Mouse (Mus musculus): ENCODE data around the gene Vgf. TPM values are rescaled to one million over a fixed set of nuclear protein-coding genes. Genes with fewer than 3 reads are reported as not detected.

Vgf gene
- 0.10 and 0.17 TPM in 2 replicates for polyA plus RNA-seq (2012)

GRCm38 (mm10) chr5:137026092-137026491 lies at the start of gene Vgf:
Vgf (plus strand) TSS chr5:137026392.
- H3K4me3 ChIP-seq (replicated peaks): no peak within 1 kb of the TSS
- H3K27me3 ChIP-seq (ENCODE audit: control insufficient read depth): peaks cover 89% of the 10 kb centered on the region
- TF ChIP-seq TAL1 (IDR thresholded peaks at IDR 0.05; ENCODE audit: low read length) (no peak), GATA1 (IDR thresholded peaks at IDR 0.05; ENCODE audit: low read length) (no peak)
- peaks cover 25% of the 10 kb centered on the region for H3K4me1 ChIP-seq (ENCODE audit: control insufficient read depth)
- no peaks in the 10 kb centered on the region for H3K36me3 ChIP-seq (ENCODE audit: control insufficient read depth)
- peaks cover 17% of the 10 kb centered on the region for H3K9me3 ChIP-seq (ENCODE audit: control insufficient read depth, low read length)

- Histone ChIP-seq H3K9me3 (ENCODE audit: control insufficient read depth, low read length) (no peaks in the 10 kb centered on the region), H3K4me3 (replicated peaks) (no peak overlapping the region), H3K27me3 (ENCODE audit: control insufficient read depth) (peaks cover 2% of the 10 kb centered on the region; the same call in 1 of the 2 replicates), H3K4me1 (ENCODE audit: control insufficient read depth) (no peaks in the 10 kb centered on the region), H3K36me3 (ENCODE audit: control insufficient read depth) (peaks cover 19% of the 10 kb centered on the region)
- TF ChIP-seq GATA1 (IDR thresholded peaks at IDR 0.05; ENCODE audit: low read length) (no peak), TAL1 (IDR thresholded peaks at IDR 0.05; ENCODE audit: low read length) (no peak)
These were observed 48.4 kb upstream of the Vgf start for GRCm38 (mm10) chr5:136977769-136978168.

- Histone ChIP-seq H3K36me3 (ENCODE audit: control insufficient read depth) (peaks cover 34% of the 10 kb centered on the region), H3K27me3 (ENCODE audit: control insufficient read depth) (no peaks in the 10 kb centered on the region; the same call in 1 of the 2 replicates), H3K4me3 (replicated peaks) (no peak overlapping the region), H3K4me1 (ENCODE audit: control insufficient read depth) (peaks cover 4% of the 10 kb centered on the region), H3K9me3 (ENCODE audit: control insufficient read depth, low read length) (no peaks in the 10 kb centered on the region)
- TF ChIP-seq TAL1 (IDR thresholded peaks at IDR 0.05; ENCODE audit: low read length): no peak
- no peak for TF ChIP-seq GATA1 (IDR thresholded peaks at IDR 0.05; ENCODE audit: low read length)
These were observed 46.4 kb upstream of the Vgf start for GRCm38 (mm10) chr5:136979762-136980161.

- no peaks in the 10 kb centered on the region for H3K9me3 ChIP-seq (ENCODE audit: control insufficient read depth, low read length)
- peaks cover 37% of the 10 kb centered on the region for H3K36me3 ChIP-seq (ENCODE audit: control insufficient read depth)
- no peaks in the 10 kb centered on the region for H3K27me3 ChIP-seq (ENCODE audit: control insufficient read depth)
- no peak overlapping the region for H3K4me3 ChIP-seq (replicated peaks)
- H3K4me1 ChIP-seq (ENCODE audit: control insufficient read depth): peaks cover 16% of the 10 kb centered on the region
- TF ChIP-seq TAL1 (IDR thresholded peaks at IDR 0.05; ENCODE audit: low read length) (no peak), GATA1 (IDR thresholded peaks at IDR 0.05; ENCODE audit: low read length) (no peak)
These were observed 45.2 kb upstream of the Vgf start for GRCm38 (mm10) chr5:136980974-136981373.

GRCm38 (mm10) chr5:136982338-136982930 lies 43.8 kb upstream of the Vgf start:
- peaks cover 26% of the 10 kb centered on the region for H3K4me1 ChIP-seq (ENCODE audit: control insufficient read depth)
- no peak overlapping the region for H3K4me3 ChIP-seq (replicated peaks)
- TF ChIP-seq GATA1 (IDR thresholded peaks at IDR 0.05; ENCODE audit: low read length) (no peak), TAL1 (IDR thresholded peaks at IDR 0.05; ENCODE audit: low read length) (no peak)
- no peaks in the 10 kb centered on the region for H3K9me3 ChIP-seq (ENCODE audit: control insufficient read depth, low read length)
- H3K27me3 ChIP-seq (ENCODE audit: control insufficient read depth): no peaks in the 10 kb centered on the region
- H3K36me3 ChIP-seq (ENCODE audit: control insufficient read depth): peaks cover 37% of the 10 kb centered on the region

- Histone ChIP-seq H3K36me3 (ENCODE audit: control insufficient read depth) (peaks cover 48% of the 10 kb centered on the region), H3K27me3 (ENCODE audit: control insufficient read depth) (no peaks in the 10 kb centered on the region), H3K4me1 (ENCODE audit: control insufficient read depth) (peaks cover 40% of the 10 kb centered on the region), H3K9me3 (ENCODE audit: control insufficient read depth, low read length) (no peaks in the 10 kb centered on the region), H3K4me3 (replicated peaks) (no peak overlapping the region)
- TF ChIP-seq TAL1 (IDR thresholded peaks at IDR 0.05; ENCODE audit: low read length) (no peak), GATA1 (IDR thresholded peaks at IDR 0.05; ENCODE audit: low read length) (no peak)
These were observed 41.4 kb upstream of the Vgf start for GRCm38 (mm10) chr5:136984828-136985227.

GRCm38 (mm10) chr5:136986695-136987137 lies 39.5 kb upstream of the Vgf start, which contains the start of gene Plod3:
Plod3 (plus strand) TSS chr5:136987019.
- Histone ChIP-seq H3K4me1 (ENCODE audit: control insufficient read depth) (peaks cover 42% of the 10 kb centered on the region), H3K9me3 (ENCODE audit: control insufficient read depth, low read length) (no peaks in the 10 kb centered on the region), H3K36me3 (ENCODE audit: control insufficient read depth) (peaks cover 56% of the 10 kb centered on the region), H3K4me3 (replicated peaks) (peak within 1 kb of the TSS; percentile 72), H3K27me3 (ENCODE audit: control insufficient read depth) (no peaks in the 10 kb centered on the region)
- TF ChIP-seq TAL1 (IDR thresholded peaks at IDR 0.05; ENCODE audit: low read length) (no peak), GATA1 (IDR thresholded peaks at IDR 0.05; ENCODE audit: low read length) (no peak)

- Histone ChIP-seq H3K9me3 (ENCODE audit: control insufficient read depth, low read length) (no peaks in the 10 kb centered on the region), H3K4me1 (ENCODE audit: control insufficient read depth) (peaks cover 42% of the 10 kb centered on the region), H3K27me3 (ENCODE audit: control insufficient read depth) (no peaks in the 10 kb centered on the region), H3K4me3 (replicated peaks) (peak overlapping the region; percentile 72), H3K36me3 (ENCODE audit: control insufficient read depth) (peaks cover 56% of the 10 kb centered on the region)
- TF ChIP-seq TAL1 (IDR thresholded peaks at IDR 0.05; ENCODE audit: low read length): no peak
- TF ChIP-seq GATA1 (IDR thresholded peaks at IDR 0.05; ENCODE audit: low read length): no peak
These were observed 38.9 kb upstream of the Vgf start for GRCm38 (mm10) chr5:136987138-136987933.

- Histone ChIP-seq H3K36me3 (ENCODE audit: control insufficient read depth) (peaks cover 59% of the 10 kb centered on the region), H3K4me1 (ENCODE audit: control insufficient read depth) (peaks cover 42% of the 10 kb centered on the region), H3K27me3 (ENCODE audit: control insufficient read depth) (no peaks in the 10 kb centered on the region), H3K9me3 (ENCODE audit: control insufficient read depth, low read length) (no peaks in the 10 kb centered on the region), H3K4me3 (replicated peaks) (peak within 1 kb of the TSS; percentile 72)
- TF ChIP-seq GATA1 (IDR thresholded peaks at IDR 0.05; ENCODE audit: low read length): no peak
These were observed 38.3 kb upstream of the Vgf start, which contains the start of gene Znhit1 for GRCm38 (mm10) chr5:136987934-136988271. Znhit1 (minus strand) TSS chr5:136988021.

Data from erythroblast, embryonic 14.5 days (primary cell).